ENCODE assay signal across 9 mouse cellular contexts in genomic region chr14:34675347-34675865, GRCm38 (mm10). TPM values are rescaled to one million over a fixed set of nuclear protein-coding genes. Genes with fewer than 3 reads are reported as not detected.
DNase-seq lines count a peak whose midpoint lies in the region; ATAC-seq and TF ChIP-seq lines count a peak whose summit lies in the region.
"Had no signal": no experiment of that assay in that cellular context is flagged by ENCODE, and none has a peak within 500 bp of the region (broad histone marks: within the 10 kb centered on the region; RNA-seq: fewer than 3 reads in every experiment).

No protein-coding gene starts in this region.

- no peaks in the 10 kb centered on the region for H3K27me3 ChIP-seq in kidney, embryonic 16.5 days (ENCODE audit: insufficient read depth, low read length)
- no peaks in the 10 kb centered on the region for H3K27me3 ChIP-seq in kidney, adult 2 months (replicated peaks; ENCODE audit: control insufficient read depth, insufficient read depth, low read length)
- no peaks in the 10 kb centered on the region for H3K27me3 ChIP-seq in hindbrain, embryonic 15.5 days
- H3K27me3 ChIP-seq in midbrain, embryonic 15.5 days (replicated peaks): no peaks in the 10 kb centered on the region
- no peaks in the 10 kb centered on the region for H3K27me3 ChIP-seq in thymus, adult 2 months (ENCODE audit: control insufficient read depth, insufficient read depth, low read length)

- DNase-seq in kidney, adult 2 months: no peak
- peak; percentile 16 for DNase-seq in adipocyte (ENCODE audit: low spot score)
- no peak for DNase-seq in thymus, postnatal 10 days (ENCODE audit: low spot score in 2 of 2)
- DNase-seq in thymus, adult 2 months: no peak
- DNase-seq in thymus, postnatal 14 days: no peak
- DNase-seq: lung, postnatal 14 days had no signal

- peak overlapping the region; percentile 38 for H3K4me2 ChIP-seq in kidney, embryonic 16.5 days (replicated peaks; ENCODE audit: low read depth, low read length)
- peak overlapping the region; percentile 90 for H3K4me2 ChIP-seq in hindbrain, embryonic 15.5 days
- H3K4me2 ChIP-seq in midbrain, embryonic 15.5 days: peak overlapping the region; percentile 90; the same call in 1 of the 2 replicates

- TF ChIP-seq CTCF in kidney, adult 2 months (conservative IDR thresholded peaks at IDR 0.05; ENCODE audit: insufficient read depth, insufficient read length, low read depth, low read length): no peak
- no peak for TF ChIP-seq CTCF in thymus, adult 2 months (IDR thresholded peaks at IDR 0.05; ENCODE audit: borderline replicate concordance, control insufficient read depth, extremely low read depth, insufficient read depth, low read length, poor library complexity)

- H3K9me3 ChIP-seq in kidney, embryonic 16.5 days (ENCODE audit: low read length): no peaks in the 10 kb centered on the region
- H3K9me3 ChIP-seq in hindbrain, embryonic 15.5 days: no peaks in the 10 kb centered on the region
- no peaks in the 10 kb centered on the region for H3K9me3 ChIP-seq in midbrain, embryonic 15.5 days

- ATAC-seq in kidney, embryonic 16.5 days (ENCODE audit: low FRiP score, low TSS enrichment): no peak
- no peak for ATAC-seq in hindbrain, embryonic 15.5 days (ENCODE audit: low FRiP score, low read depth)
- no peak for ATAC-seq in midbrain, embryonic 15.5 days (replicated peaks)

- H3K9ac ChIP-seq in kidney, embryonic 16.5 days (replicated peaks; ENCODE audit: low read length): no peak overlapping the region
- H3K9ac ChIP-seq in hindbrain, embryonic 15.5 days: no peak overlapping the region
- no peak overlapping the region for H3K9ac ChIP-seq in midbrain, embryonic 15.5 days

- WGBS in kidney, embryonic 16.5 days: 57% methylated on average over 5 of the region's 5 CpGs
- WGBS in kidney, adult 2 months: 43% methylated on average over 5 of the region's 5 CpGs
- WGBS in hindbrain, embryonic 15.5 days: 73% methylated on average over 5 of the region's 5 CpGs
- WGBS in midbrain, embryonic 15.5 days: 73% methylated on average over 5 of the region's 5 CpGs
- 63% methylated on average over 5 of the region's 5 CpGs for WGBS in thymus, adult 2 months

- TF ChIP-seq POLR2A in kidney, adult 2 months (IDR thresholded peaks at IDR 0.05; ENCODE audit: low read depth, low read length): no peak
- no peak for TF ChIP-seq POLR2A in thymus, adult 2 months (IDR thresholded peaks at IDR 0.05; ENCODE audit: control insufficient read depth, extremely low read depth, insufficient read depth, low read length, poor library complexity)

- no peak overlapping the region for H3K27ac ChIP-seq in kidney, embryonic 16.5 days (ENCODE audit: low read length)
- H3K27ac ChIP-seq in kidney, adult 2 months (ENCODE audit: insufficient read depth, low read depth, low read length): no peak overlapping the region
- no peak overlapping the region for H3K27ac ChIP-seq in hindbrain, embryonic 15.5 days (replicated peaks)
- no peak overlapping the region for H3K27ac ChIP-seq in midbrain, embryonic 15.5 days
- H3K27ac ChIP-seq in thymus, adult 2 months (ENCODE audit: control insufficient read depth, insufficient read depth, low read length): no peak overlapping the region

- peaks cover 10% of the 10 kb centered on the region for H3K4me1 ChIP-seq in kidney, embryonic 16.5 days (ENCODE audit: insufficient read depth, low read length)
- H3K4me1 ChIP-seq in kidney, adult 2 months (ENCODE audit: control insufficient read depth, insufficient read depth, low read length): 0 out of 2 replicates have a peak, but pooled peaks cover 3% of the 10 kb centered on the region
- peaks cover 22% of the 10 kb centered on the region for H3K4me1 ChIP-seq in hindbrain, embryonic 15.5 days (replicated peaks)
- peaks cover 18% of the 10 kb centered on the region for H3K4me1 ChIP-seq in midbrain, embryonic 15.5 days
- H3K4me1 ChIP-seq in thymus, adult 2 months (replicated peaks; ENCODE audit: control insufficient read depth, insufficient read depth, low read length): 0 out of 2 replicates have a peak, but pooled peaks cover 6% of the 10 kb centered on the region

- 0 out of 2 replicates have a peak, but pooled peaks cover 5% of the 10 kb centered on the region for H3K36me3 ChIP-seq in kidney, embryonic 16.5 days (ENCODE audit: insufficient read depth, low read length)
- H3K36me3 ChIP-seq in kidney, adult 2 months (ENCODE audit: control insufficient read depth, insufficient read depth, low read length): no peaks in the 10 kb centered on the region
- 0 out of 2 replicates have a peak, but pooled peaks cover 3% of the 10 kb centered on the region for H3K36me3 ChIP-seq in hindbrain, embryonic 15.5 days
- H3K36me3 ChIP-seq in midbrain, embryonic 15.5 days (replicated peaks): 0 out of 2 replicates have a peak, but pooled peaks cover 3% of the 10 kb centered on the region
- peaks cover 13% of the 10 kb centered on the region for H3K36me3 ChIP-seq in thymus, adult 2 months (ENCODE audit: control insufficient read depth, insufficient read depth, low read length)

- H3K4me3 ChIP-seq in kidney, embryonic 16.5 days (ENCODE audit: low read length): peak overlapping the region; percentile 25
- no peak overlapping the region for H3K4me3 ChIP-seq in kidney, adult 2 months (ENCODE audit: insufficient read depth, low read depth, low read length)
- peak overlapping the region; percentile 15; the same call in 1 of the 2 replicates for H3K4me3 ChIP-seq in hindbrain, embryonic 15.5 days
- H3K4me3 ChIP-seq in midbrain, embryonic 15.5 days: no peak overlapping the region
- H3K4me3 ChIP-seq in thymus, adult 2 months (ENCODE audit: control insufficient read depth, insufficient read depth, low read length): no peak overlapping the region

RNA-seq across cellular contexts. Expression of gene Wapl, which starts 1.7 kb away (rescaled TPM):
- polyA plus RNA-seq in kidney, embryonic 16.5 days (2015; fragmentation: Nextera tagmentation; extraction: Ambion mirVana): 20.8 and 23.8 TPM in 2 replicates
- 10.1 and 11.0 TPM in 2 replicates for polyA plus RNA-seq in kidney, adult 2 months (2012; rRNA removed)
- polyA plus RNA-seq in hindbrain, embryonic 15.5 days (2015; fragmentation: Nextera tagmentation; extraction: Ambion mirVana): 12.3 and 14.8 TPM in 2 replicates
- polyA plus RNA-seq in midbrain, embryonic 15.5 days (2015; fragmentation: Nextera tagmentation; extraction: Ambion mirVana): 13.0 and 13.6 TPM in 2 replicates
- polyA plus RNA-seq in thymus, adult 2 months (2012; rRNA removed): 28.4 and 37.9 TPM in 2 replicates

Comparison
In these comparisons a context has a peak if more than half of its experiments do, and no peak if none do; other contexts are left out.
1. H3K4me3 ChIP-seq: peak in kidney, embryonic 16.5 days (single experiment) and hindbrain, embryonic 15.5 days (single experiment); none in kidney, adult 2 months (single experiment), midbrain, embryonic 15.5 days (single experiment) and thymus, adult 2 months (single experiment).
2. H3K4me2 ChIP-seq: peak in every context shown above with its lines; median percentile 90 in hindbrain, embryonic 15.5 days; 90 in midbrain, embryonic 15.5 days; 38 in kidney, embryonic 16.5 days.